Mouse (Mus musculus) stomach, postnatal 0 days (tissue): Measurements from ENCODE around the gene Depdc5.

Source experiments
- CTCF ChIP-seq: IDR thresholded peaks from 2 replicates; pipeline ENCODE4 v1.5.1; 2016; ENCODE audit warnings: antibody characterized with exemption, low read depth, mild to moderate bottlenecking, moderate library complexity
- EP300 ChIP-seq: optimal IDR thresholded peaks from 2 replicates; pipeline ENCODE3; 2016; ENCODE audit warnings: antibody characterized with exemption

DNA sequence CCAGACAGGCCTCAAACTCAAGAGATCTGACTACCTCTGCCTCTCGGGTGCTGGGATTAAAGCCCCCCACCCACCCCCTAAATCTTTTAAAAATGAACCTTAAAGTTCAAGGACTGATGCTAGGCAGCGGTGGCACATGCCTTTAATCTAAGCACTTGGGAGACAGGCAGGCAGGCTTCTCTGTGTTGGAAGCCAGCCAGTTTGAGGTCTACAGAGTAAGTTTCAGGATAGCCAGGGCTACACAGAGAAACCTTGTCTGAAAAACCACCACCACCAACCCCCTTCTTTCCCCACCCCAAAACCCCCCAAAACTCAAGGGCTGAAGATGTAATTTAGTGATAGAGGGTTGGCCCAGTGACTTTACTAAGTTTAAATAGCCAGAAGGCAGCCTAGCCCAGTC is 165.2 kb downstream of the Depdc5 start:
- TF ChIP-seq EP300 = no peak
- TF ChIP-seq CTCF = no peak
